Mouse (Mus musculus) kidney, postnatal 4 days (tissue): ENCODE data around the gene Gprin2.

Experiments used
- DNase-seq, 2 experiments: peaks; one replicate each; pipeline ENCODE4 v3.0.0; 2021; ENCODE audit warnings: mixed read lengths in 2 of 2

The Gprin2 gene

DNA sequence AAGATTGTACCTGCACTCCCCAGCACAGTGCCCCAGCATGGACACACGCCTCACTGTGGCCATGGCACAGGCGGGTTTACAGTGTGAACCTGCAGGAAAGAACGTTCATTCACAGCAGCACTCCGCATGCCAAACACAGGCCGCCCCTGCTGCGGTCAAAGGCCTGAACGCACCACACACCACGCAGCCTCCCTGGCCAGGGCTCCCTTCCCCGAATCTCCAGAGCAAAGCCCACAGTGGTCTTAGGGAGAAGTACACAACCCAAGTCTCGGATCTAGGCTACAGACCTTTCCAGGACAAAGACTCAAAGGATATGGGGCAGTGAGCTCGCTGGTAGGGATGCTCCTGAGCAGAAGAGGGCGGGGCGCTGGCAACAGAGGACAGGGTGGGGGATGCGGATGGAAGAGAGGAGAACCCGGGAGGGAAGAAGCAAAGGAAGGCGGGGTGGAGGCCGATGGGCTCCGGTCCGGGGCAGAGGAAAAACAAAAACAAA, 669 bp downstream of the Gprin2 start:
- DNase-seq = peak; percentile 65 to 76

DNA sequence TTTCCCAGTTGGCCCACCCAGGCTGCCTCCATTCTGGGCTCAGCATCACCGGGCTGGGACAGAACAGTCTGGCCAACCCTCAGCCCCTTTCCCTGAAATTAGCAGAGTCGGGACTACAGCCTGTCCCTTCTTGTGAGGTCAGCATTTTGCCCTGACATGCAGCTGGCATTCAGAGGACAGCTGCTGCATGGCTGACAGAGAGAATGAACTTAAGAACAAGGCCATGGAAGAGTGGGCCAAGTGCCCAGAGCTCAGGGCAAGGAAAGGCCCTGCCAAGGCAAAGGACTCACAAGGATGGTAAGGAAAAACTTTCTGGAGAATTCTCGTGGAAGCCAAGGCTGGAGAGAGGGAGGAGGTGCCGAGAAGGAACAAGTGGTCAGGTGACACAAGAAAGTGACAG, 4.7 kb downstream of the Gprin2 start:
- no peak for DNase-seq

DNA sequence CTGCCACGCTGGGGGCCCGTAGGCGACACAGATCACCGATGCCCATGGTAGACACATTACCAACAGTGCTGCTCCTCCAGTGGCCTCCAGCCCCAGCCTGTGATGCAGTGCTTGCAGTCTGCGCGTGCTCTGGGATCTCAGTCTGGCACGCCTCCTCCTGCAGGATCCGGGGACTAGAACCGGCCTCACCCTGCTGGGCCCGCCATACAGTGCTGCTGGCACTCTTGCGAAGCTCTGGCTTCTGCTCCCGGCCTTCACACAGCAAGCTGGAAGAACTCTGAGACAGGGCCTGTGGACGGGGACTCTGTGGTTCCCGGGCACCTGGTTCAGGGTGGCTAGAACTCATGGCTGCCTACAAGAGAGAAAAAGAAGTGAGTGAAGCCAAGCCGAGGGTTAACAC, 6.0 kb downstream of the Gprin2 start:
- DNase-seq = no peak

DNA sequence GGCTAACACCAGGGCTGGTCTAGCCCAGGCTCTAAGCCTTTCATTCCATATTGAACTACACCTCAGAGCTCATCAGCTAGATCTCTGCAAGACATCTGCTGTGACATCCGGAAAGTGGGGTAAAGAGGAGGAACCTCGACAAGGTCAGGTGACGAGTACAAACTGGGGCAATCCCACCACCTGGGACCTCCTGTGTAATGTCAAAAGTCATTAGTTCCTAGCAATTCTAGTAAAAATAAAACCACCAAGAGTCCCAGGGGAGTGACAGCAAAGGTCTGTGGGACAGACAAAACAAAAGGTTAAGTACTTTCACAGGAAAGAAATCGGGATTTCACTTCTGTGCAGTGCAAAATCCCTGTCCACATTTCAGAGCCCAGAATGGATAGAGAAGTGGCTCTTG, 7.6 kb downstream of the Gprin2 start:
- DNase-seq = no peak

DNA sequence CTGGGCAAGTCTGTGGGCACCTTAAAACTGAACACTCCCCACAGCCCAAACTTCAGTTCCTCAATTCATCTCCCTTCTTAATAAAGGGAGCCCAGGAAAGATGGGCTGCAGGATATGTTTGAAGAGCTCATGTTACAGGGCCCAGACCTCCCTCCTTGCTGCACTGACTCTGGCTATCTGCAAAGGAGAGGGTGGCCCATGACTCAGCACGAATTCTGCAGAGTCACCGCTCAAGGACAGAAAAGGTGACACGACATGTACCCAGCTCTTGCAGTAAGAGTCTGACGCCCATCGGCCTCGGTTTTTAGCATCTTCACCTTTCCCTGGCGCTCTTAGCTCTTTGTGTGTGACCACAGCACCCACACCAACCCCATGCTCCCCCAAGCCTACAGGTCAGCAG, 11.1 kb downstream of the Gprin2 start:
- DNase-seq = no peak

DNA sequence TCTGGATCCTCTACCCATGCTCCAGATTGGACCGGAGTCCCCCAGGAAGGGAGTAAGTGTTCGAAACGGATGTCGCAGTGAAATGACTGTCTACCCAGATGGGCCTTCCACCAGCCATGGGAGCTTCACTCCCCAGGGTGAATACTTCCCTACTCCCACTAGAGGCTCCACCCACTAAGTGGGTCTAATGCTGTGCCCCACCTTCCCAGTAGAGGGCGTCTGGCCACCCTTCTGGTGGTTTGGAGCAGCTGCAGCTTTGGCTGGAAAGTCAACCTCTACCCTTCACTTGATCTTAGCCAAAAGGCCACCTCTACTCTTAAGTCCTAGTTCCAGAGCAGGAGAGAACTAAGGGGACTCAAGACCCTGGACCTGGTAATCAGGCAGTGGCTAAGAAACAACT, 12.8 kb downstream of the Gprin2 start:
- peak; percentile 78 to 82 for DNase-seq

DNA sequence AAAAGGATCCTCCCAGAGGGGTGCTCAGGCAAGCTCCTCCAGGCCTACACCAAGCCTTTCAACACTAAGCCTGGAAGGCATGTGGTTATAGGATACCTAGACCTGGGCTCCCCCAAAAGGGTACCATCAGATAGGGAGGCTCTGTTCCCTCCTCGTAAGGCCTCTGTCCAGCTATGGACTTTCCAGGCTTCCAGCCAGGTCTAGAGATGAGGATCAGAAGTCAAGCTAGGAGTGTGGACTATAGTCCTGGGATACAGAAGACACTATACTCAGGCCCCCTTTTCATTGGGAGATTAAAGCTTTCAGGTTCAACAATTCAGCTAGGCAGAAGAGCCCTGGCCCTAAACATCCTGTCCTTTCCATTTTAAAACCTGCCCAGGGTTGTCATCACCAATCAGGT, 18.4 kb downstream of the Gprin2 start:
- DNase-seq = no peak

DNA sequence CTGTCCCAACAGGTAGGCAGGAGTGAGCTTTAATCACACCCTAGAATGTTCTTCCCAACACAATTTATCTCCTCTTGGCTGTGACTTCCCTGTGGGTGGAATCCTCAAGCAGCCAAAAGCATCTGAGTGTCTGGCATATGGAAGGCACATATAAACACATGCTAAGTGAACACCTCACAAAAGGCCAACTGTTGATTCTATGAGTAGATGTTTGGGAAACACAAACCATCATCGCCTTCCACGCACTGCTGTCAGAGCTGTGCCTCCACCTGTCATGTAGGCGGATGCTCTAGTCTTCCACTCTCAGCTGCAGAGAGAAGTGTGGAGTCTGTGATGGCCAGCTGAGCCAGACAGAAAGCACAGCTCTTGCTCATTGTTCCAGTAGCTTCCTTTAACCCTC, 22.1 kb downstream of the Gprin2 start:
- no peak for DNase-seq

DNA sequence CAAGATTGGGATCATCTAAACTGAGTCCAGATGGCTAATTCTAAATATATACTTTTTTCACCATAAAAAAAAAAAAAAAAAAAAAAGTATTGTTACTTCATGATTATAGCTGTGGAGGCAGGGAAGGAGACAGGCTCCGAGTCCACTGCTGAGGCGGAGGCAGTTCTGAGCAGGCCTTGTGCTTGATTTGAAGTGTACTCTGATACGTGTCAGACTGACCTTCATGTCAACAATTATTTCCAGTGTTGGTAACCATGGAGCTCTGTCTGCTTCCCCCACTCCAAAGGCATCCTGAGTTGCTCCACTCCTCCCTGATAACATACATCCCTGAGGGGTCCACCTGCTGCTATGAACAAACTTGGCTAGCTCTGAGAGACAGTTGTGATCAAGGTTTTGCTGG, 30.3 kb downstream of the Gprin2 start:
- DNase-seq = no peak

DNA sequence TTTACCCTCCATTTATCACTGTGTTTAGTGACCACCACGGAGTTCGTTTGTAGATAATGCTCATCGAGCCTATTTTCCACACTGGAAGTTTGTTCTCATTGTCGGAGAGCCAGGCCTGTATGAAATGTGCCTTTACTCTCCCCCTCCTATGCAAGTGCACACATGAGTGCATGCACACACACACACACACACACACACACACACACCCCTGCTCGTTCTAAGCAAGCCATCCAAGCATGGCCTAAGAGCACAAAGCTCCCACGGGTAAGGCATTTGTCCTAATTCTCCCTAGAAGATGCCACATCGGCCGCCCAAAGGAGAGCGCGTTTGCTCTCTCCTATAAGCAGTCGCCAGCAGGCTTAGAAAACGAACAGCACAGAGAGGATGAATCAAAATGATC, 45.7 kb downstream of the Gprin2 start:
- DNase-seq = peak; percentile 24 to 45

DNA sequence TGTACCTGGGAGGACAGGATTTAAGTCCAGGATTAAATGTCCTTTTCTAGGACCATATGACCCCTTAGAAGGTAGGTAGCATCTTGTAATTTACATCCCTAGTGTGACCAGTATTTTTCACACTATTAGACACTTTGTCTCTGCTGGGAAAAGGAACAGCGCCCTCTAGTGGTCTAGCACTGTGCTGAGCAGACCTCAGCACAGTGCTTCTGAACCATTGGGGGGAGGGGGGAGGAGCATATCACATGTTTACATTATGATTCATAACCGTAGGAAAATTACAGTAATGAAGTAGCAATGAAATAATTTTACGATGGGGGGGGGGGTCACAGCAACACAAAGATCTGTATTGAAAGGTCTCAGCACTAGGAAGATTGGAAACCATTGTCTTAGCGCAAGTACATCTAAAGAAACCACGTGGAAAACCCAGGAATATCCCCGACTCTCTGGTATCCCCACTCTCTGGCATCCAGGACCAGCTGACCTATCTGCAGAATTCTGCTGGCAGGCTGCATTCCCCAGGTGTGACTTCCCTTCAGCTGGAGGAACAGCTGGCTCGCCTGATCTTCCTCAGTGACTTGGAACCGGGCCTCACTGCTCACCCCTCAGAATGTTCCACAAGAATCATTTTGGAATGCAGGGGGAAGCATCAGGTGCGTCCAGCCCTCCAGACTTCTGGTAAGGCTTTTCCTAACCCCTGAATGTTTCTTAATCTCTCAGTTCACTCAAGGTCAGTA, 46.7 kb downstream of the Gprin2 start:
- DNase-seq = peak; percentile 70 to 77

DNA sequence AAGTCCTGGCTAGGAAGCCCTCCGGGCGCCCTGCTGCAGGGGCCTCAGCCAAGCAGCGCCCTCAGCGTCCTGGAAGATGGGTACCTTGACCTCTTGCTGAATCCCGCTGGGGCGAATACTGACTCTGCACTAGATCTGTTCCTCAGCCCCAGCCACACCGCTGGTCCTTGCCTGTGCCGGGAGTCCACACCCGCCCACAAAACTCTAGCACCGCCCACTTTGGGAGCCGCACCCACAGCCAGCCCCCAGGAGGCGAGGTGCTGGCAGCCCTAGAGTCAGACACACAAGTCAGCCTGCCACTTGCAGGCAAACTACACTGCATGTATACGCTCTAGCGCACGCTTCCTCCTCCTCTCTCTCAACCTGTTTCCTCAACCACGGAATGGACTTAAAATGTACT, 49.1 kb downstream of the Gprin2 start, which contains the start of gene Npy4r:
Gene Npy4r, minus strand, starts transcription at position 148 of the 400 bp plus-strand sequence.
- DNase-seq = peak; percentile 78 to 82

DNA sequence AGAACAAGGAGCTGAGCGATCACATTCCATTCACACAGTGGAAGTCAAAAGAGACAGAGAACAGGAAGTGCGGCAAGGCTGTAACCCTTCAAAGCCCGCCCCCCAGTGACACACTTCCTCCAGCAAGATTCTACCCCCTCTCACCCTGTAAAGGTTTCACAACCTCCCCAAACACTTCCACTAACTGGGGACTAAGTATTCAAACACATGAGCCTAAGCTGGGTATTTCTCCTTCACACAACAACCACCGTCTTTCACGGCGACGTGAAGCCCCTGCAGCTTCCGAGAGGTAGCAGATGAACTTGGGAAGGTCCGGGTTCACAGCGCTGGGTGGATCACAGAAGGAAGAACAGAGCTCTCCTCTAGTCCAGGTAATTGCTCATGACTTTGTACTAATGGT, 58.5 kb downstream of the Gprin2 start:
- no peak for DNase-seq

DNA sequence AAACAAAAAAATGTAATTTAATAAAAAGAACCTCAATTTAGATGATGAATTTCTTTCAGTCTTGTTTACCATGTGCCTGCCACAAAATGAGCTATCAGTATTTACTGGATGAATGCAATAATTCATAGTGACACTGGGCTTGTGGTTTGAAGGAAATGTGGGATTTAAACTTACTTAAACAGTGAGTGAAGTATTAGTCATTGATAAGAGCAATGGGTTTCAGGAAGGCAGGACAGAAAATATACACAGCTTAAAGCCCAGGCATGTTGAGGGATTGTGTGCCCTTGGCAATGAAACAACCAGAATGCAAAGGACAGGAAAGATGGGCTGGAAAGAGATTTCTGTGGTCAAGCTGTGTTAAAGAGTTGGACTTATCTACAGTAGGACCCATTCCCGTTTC, 59.1 kb downstream of the Gprin2 start:
- no peak for DNase-seq

DNA sequence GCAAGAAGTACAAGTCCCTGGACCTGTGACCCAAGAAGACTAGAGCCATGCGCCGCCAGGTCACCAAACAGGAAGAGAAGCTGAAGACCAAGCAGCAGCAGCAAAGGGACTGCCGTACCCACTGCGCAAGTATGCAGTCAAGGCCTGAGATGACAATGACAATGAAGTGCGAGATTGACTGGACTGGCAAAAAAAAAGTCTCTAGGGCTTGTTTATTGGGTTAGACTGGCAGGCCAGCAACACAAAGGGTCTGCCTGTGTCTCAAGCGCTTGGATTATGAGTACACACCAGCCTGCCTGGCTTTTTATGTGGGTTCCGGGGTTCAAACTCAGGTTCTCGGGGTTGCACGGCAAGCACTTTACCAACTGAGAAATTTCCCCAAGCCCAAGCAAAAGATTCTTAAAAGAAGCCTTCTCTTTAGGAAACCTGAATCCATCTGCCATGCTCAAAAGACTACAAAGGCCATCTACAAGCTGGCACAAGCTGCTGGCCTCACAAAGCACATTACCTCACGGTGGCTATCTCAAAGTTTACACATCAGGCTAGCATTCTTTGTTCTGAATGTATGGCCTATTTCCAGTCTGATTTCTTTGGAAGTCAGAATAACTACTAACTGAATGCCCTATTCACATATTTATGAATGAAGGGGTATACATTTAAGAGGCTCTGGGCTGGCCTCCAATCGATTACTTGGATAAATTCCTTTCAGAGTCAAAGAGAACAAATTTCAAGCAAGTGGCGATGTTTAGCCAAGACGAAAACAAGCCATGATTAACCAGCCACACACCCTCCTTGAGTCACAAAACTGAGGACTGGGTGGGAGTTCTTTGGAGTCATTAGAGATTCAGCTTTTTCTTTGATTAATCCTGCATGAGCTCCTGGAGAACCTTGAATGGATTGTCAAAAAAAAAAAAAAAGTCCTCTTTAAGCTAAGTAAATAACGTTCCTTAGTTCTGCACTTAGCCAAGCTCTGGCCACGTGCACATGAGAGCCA, 61.5 kb downstream of the Gprin2 start:
- DNase-seq = no peak
